Mouse (Mus musculus) effector memory CD4-positive, alpha-beta T cell, adult 7 months (primary cell): ENCODE measurements around the gene Dio1. TPM values are rescaled to one million over a fixed set of nuclear protein-coding genes. Genes with fewer than 3 reads are reported as not detected.

Experiments
- polyA plus RNA-seq: library from polyadenylated mRNA; unstranded; fragments of 100-300 nt; shearing (Covaris generic); gene quantifications from one replicate; pipeline ENCODE4 v1.2.1, GENCODE M21; 2017

Dio1 gene
- polyA plus RNA-seq: 0.29 TPM

GRCm38 (mm10) chr4:107306966-107307365, at the start of gene Dio1:
Gene Dio1 (minus strand): TSS chr4:107307169.

GRCm38 (mm10) chr4:107313690-107314478, 6.9 kb upstream of the Dio1 start, which contains the start of gene Yipf1:
Gene Yipf1 (plus strand): TSS chr4:107314363.

GRCm38 (mm10) chr4:107253125-107254091, 53.6 kb downstream of the Dio1 start, which contains the start of the genes Lrrc42 and Hspb11:
Gene Lrrc42 (minus strand): TSS chr4:107253532.
Gene Hspb11 (plus strand): TSS chr4:107253593.

Other genes starting within 250 kb of the Dio1 start
- gene Mrpl37, start 240.3 kb downstream of the Dio1 start, polyA plus RNA-seq: 47.6 TPM
- gene Cyb5rl, start 240.2 kb downstream of the Dio1 start, polyA plus RNA-seq: 8.2 TPM
- 0.27 TPM for gene Cdcp2, start 210.3 kb downstream of the Dio1 start, polyA plus RNA-seq
- 281 TPM for gene Tmem59, start 128.8 kb downstream of the Dio1 start, polyA plus RNA-seq
- gene Tceanc2, start 128.1 kb downstream of the Dio1 start, polyA plus RNA-seq: 19.9 TPM
- gene Ldlrad1, start 98.0 kb downstream of the Dio1 start, polyA plus RNA-seq: not detected
- 9.6 TPM for gene Lrrc42, start 53.6 kb downstream of the Dio1 start, polyA plus RNA-seq
- gene Hspb11, start 53.6 kb downstream of the Dio1 start, polyA plus RNA-seq: 6.0 TPM
- gene Yipf1, start 7.2 kb upstream of the Dio1 start, polyA plus RNA-seq: 46.5 TPM
- 5.1 TPM for gene Ndc1, start 60.6 kb upstream of the Dio1 start, polyA plus RNA-seq
- 0.43 TPM for gene Glis1, start 127.4 kb upstream of the Dio1 start, polyA plus RNA-seq